Mouse (Mus musculus): ENCODE measurements around the gene Olfr1317.

The Olfr1317 gene

DNA sequence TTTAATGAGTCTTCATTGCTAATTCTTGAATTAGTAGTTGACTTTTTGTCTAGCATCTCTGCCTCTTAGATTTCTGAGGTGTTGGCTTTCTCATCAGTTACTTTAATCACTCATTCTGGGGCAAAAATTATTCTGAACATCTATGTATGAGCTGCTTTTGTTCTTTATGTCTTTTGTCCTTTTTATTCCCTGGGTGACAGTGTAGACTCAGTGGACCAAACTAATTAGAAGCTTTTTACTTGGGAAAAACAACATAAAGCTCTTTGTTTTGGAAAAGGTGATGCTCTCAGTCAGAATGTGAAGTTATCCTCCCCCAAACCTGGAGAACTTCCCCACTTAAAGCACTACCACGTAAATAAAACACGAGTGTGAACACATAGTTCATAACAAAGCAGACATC, at the start of gene Olfr1317:
TSS of gene Olfr1317 (plus strand) at position 301 of the 400 bp plus-strand sequence.
- no peak for DNase-seq (ENCODE audit: low spot score)

DNA sequence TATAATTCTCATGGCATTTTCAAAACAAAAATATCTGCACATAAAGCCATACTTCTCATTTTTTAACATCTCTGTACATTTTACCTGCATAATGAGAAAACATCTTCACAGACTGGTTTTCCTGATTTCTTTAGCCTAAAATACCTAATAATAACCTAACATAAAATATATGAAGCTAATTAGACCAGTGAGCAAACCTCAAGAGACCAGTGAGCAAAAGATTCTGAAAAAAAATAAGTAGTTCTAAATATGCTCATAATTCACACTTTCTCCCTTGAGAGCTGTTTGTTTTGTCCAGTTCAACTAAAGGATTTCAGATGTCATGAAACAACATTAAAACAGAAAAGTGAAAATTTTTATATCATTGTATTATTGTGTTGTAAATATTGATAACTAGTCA, 43.4 kb upstream of the Olfr1317 start, which contains the start of gene Olfr1314:
TSS of gene Olfr1314 (minus strand) at position 101 of the 400 bp plus-strand sequence.
- no peak for DNase-seq (ENCODE audit: low spot score)

DNA sequence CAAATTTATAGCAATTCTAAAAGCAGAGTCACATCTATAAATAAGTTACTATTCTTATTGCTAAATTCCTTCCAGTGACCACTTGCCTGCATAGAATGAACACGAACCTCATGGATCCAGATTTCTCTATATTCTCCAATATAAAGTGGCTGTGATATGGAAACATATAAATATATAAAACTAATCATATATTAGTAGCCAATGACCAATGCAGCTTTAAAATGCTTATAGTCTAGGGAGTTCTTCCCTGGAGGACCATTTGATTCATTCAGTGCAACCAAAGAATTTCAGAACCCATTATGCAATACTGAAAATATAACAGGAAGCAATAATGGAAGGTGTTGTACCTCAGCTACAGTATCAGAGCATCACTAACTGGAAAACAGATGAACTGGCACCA, 24.8 kb upstream of the Olfr1317 start, which contains the start of gene Olfr1315-ps1:
TSS of gene Olfr1315-ps1 (minus strand) at position 101 of the 400 bp plus-strand sequence.
- DNase-seq (ENCODE audit: low spot score) = no peak

DNA sequence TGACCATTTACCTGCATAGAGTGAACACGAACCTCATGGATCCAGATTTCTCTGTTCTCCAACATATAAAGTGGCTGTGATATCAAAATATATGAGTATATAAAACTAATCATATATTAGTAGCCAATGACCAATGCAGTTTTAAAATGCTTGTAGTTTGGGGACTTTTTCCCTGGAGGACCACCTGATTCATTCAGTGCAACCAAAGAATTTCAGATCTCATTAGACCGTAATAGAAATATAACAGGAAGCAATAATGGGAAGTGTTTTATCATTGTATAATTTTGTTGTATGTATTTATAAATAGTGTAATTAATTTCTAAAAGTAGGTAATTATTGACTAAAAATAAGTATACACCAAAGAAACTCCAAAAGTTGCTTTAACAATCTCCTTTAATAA, 5.3 kb upstream of the Olfr1317 start, which contains the start of gene Olfr1316:
TSS of gene Olfr1316 (minus strand) at position 101 of the 400 bp plus-strand sequence.
- DNase-seq (ENCODE audit: low spot score) = no peak

DNA sequence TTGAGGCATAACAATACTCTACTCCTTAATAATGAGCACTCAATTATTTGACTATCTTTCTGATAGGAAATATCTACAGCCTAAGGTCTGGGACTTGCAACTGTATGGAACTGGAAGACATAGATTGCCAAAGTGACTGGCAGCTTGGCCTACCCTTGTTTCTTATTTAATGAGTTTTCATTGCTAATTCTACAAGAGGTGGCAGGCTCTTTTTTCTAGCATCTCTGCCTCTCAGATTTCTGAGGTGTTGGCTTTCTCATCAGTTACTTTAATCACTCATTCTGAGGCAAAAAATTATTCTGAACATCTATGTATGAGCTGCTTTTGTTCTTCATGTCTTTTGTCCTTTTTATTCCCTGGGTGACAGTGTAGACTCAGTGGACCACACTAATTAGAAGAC, 13.8 kb downstream of the Olfr1317 start, which contains the start of gene Olfr1318:
TSS of gene Olfr1318 (plus strand) at position 301 of the 400 bp plus-strand sequence.
- DNase-seq (ENCODE audit: low spot score) = no peak
